Mouse (Mus musculus) olfactory bulb, adult 2 months (tissue): Measurements from ENCODE around the gene Midn. TPM values are rescaled to one million over a fixed set of nuclear protein-coding genes. Genes with fewer than 3 reads are reported as not detected.
A peak's percentile ranks its signal among the peaks of the same experiment; 100 is the strongest.

Experiments used
- H3K27ac ChIP-seq: fragments of 200-500 bp; 2 replicates; pipeline ENCODE4 v1.5.1; 2012; ENCODE audit warnings: low read depth, low read length; ENCODE audit not compliant: insufficient read depth
- H3K4me1 ChIP-seq: fragments of 200-500 bp; 2 replicates; pipeline ENCODE4 v1.6.1; 2012; ENCODE audit warnings: low read length; ENCODE audit not compliant: control insufficient read depth, insufficient read depth
- H3K4me3 ChIP-seq: fragments of 200-500 bp; 2 replicates; pipeline ENCODE4 v1.5.1; 2012; ENCODE audit warnings: mild to moderate bottlenecking, low read depth, low read length, moderate library complexity; ENCODE audit not compliant: insufficient read depth
- CTCF ChIP-seq: fragments of 200-500 bp; IDR thresholded peaks from 2 replicates; pipeline ENCODE4 v1.5.1; 2012; ENCODE audit warnings: low read depth, mild to moderate bottlenecking, low read length, moderate library complexity; ENCODE audit not compliant: insufficient read depth
- POLR2A ChIP-seq: fragments of 200-500 bp; IDR thresholded peaks from 2 replicates; pipeline ENCODE4 v1.6.1; 2012; ENCODE audit warnings: mild to moderate bottlenecking, low read depth, low read length, moderate library complexity; ENCODE audit not compliant: insufficient read depth
- WGBS: fragments of 180-500 bp; shearing (Covaris S2); methylation state at CpG from one replicate; pipeline ENCODE4 v1.1.7; 2018; 5-methylcytosine and 5-hydroxymethylcytosine counted together
- polyA plus RNA-seq: library from polyadenylated mRNA; stranded (reverse); fragments of >200 nt; gene quantifications from 2 replicates; pipeline ENCODE4 v1.2.4, GENCODE M21; 2012; ENCODE audit warnings: low replicate concordance; ENCODE audit not compliant: missing spikeins, insufficient read depth, insufficient read length

Midn gene
- polyA plus RNA-seq, 1 experiment: not detected

DNA sequence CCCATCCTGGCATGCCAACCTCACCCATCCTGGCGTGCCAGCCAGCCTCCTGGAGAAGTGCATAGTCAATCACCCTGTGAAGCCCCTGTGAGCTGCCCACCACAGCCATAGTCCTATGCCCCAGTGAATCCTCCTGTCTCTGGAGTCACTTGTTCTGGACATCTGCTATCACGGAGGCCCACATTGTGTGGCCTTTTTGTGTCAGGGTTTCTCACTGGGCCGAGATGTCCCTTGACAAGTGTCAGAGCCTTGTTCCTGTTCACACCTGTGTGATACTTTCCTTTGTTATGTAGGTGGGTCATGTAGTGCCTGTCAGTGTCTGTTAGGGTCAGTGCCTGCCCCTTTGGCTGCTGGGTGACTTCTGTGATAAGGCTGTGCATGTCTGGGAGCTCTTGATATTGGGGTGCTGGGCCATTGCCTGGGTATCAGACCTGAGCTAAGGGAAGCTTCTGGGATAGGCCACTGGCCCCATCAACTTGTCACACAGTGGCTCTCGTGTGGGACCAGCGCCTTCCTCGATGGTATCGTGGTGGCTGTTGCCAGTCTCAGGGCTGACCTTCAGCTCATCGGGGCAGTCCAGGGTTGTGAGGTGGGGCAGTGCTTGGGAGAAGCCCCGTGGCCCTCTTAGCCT, 24.0 kb upstream of the Midn start:
- H3K4me3 ChIP-seq: no peak overlapping the region
- H3K27ac ChIP-seq: no peak overlapping the region
- H3K4me1 ChIP-seq: peaks cover 9% of the 10 kb centered on the region
- TF ChIP-seq CTCF (no peak), POLR2A (no peak)
- 91% methylated on average over 9 of the region's 9 CpGs for WGBS

DNA sequence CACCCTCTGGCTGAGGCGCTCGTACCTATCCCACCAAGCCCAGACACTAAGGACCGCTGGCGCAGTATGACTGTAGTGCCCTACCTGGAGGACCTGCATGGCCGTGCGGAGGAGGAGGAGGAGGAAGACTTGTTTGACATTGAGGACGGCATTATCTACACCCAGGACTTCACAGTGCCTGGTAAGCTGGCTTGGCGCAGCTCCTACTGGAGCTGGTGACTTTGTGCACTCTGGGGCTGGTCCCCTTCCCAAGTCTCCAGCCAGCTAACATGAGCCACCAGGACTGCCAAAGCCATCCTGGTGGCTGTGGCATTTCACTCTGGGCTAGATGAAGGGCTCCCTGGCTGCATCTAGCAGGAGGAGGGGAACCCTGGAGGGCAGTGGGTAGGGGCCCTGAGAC, 20.2 kb upstream of the Midn start:
- H3K4me1 ChIP-seq: peaks cover 21% of the 10 kb centered on the region
- TF ChIP-seq CTCF (no peak), POLR2A (0 out of 2 replicates have a peak, but pooled peaks have one; percentile 17)
- H3K27ac ChIP-seq: no peak overlapping the region
- no peak overlapping the region for H3K4me3 ChIP-seq
- WGBS: 90% methylated on average over 8 of the region's 8 CpGs

GRCm38 (mm10) chr10:80129846-80130245, 18.2 kb upstream of the Midn start:
- WGBS: 85% methylated on average over 9 of the region's 9 CpGs
- TF ChIP-seq POLR2A (0 out of 2 replicates have a peak, but pooled peaks have one; percentile 15), CTCF (no peak)
- Histone ChIP-seq H3K4me3 (no peak overlapping the region), H3K4me1 (peaks cover 31% of the 10 kb centered on the region), H3K27ac (no peak overlapping the region)

DNA sequence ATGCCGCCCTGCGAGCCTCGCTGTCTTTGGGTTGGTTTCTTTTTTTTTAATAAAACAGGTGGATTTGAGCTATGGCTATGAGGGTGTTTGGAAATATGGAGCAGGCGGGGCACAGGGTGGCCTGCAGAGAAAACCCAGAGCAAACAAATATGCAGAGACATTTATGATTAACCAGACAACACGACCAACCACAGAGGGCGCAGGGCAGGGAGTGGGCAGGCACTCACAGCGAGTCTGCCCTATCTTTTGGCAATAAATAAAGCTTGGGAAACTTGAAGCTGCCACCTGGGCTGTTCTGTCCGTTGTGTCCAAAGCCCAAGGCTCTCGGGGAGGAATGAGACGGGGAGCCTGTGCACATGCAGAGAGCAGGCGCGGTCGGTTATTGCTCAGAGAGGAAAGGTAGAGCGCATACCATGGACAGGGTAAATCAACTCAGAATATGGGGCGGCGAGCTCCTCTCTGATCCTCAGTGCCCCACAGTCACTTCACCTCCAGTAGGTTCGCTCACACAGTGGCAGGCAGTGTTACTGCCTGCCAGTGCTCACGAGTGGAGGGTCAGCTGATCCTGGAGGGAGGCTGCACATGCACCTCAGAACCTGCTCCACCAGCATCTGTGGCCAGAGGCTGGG, 17.6 kb upstream of the Midn start:
- no peak for TF ChIP-seq CTCF
- no peak for TF ChIP-seq POLR2A
- H3K4me3 ChIP-seq: no peak overlapping the region
- 78% methylated on average over 18 of the region's 18 CpGs for WGBS
- H3K4me1 ChIP-seq: peaks cover 31% of the 10 kb centered on the region
- no peak overlapping the region for H3K27ac ChIP-seq

- H3K4me1 ChIP-seq: peaks cover 31% of the 10 kb centered on the region
- no peak overlapping the region for H3K4me3 ChIP-seq
- 32% methylated on average over 55 of the region's 55 CpGs for WGBS
- no peak overlapping the region for H3K27ac ChIP-seq
- TF ChIP-seq POLR2A: no peak
- TF ChIP-seq CTCF: no peak
Measured at GRCm38 (mm10) chr10:80131316-80131951, 16.6 kb upstream of the Midn start.

- no peak overlapping the region for H3K27ac ChIP-seq
Measured at GRCm38 (mm10) chr10:80131952-80132350, 16.1 kb upstream of the Midn start.

DNA sequence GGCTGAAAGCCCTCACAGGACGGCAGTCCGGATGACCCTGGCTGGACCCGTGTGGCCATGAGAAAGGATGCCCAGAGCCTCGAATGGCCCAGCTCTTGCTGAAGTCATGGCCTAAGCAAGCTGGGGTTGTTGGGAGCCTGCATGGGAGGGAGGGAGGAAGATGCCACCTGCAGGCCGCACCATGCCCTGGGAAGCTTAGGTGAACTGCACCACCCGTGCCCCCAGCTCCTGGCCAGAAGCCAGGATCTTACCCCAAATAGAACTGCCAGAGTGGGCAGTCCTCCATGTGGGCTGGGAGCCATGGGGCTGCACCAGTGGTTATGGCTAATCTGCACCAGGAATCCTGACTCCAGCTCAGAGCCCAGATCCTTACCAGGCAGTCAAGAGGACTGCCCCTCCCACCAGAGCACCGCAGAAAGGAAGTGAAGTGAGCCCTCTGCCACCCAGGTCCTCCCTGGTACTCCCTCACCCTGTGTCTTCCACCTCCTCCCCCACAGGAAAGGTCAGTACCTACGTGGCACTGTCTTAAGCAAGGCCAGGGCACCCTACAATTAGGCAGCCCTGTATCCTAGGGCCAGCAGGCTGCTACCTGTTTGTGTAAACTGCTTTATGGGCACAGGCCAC, 14.7 kb upstream of the Midn start:
- TF ChIP-seq CTCF (no peak), POLR2A (no peak)
- Histone ChIP-seq H3K4me1 (peaks cover 43% of the 10 kb centered on the region), H3K27ac (peak overlapping the region; percentile 17; the same call in 1 of the 2 replicates), H3K4me3 (no peak overlapping the region)
- 27% methylated on average over 8 of the region's 8 CpGs for WGBS

More at GRCm38 (mm10) chr10:80131952-80132350, 16.1 kb upstream of the Midn start:
- TF ChIP-seq CTCF (no peak), POLR2A (0 out of 2 replicates have a peak, but pooled peaks have one; percentile 3)
- peaks cover 36% of the 10 kb centered on the region for H3K4me1 ChIP-seq
- H3K4me3 ChIP-seq: no peak overlapping the region
- 57% methylated on average over 27 of the region's 27 CpGs for WGBS

DNA sequence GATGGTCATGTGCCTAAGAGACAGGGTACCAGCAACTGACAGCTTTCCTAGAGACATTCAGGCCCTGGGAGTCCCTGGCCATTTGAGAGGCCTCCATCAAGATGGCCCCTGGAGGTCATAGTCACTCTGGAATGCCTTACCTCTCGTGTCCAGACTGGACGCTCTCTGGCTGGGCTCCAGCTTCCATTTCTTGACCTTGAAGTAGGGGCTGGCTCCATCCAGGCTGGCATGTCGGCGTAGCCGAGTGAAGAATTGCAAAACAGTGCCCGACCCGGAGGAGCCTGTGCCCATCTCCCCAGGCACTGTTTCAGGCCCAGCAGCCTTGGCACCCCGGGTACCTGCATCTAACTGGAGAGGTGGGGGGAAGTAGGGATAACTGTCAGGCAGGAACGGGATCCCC, 13.7 kb upstream of the Midn start:
- peaks cover 50% of the 10 kb centered on the region for H3K4me1 ChIP-seq
- H3K4me3 ChIP-seq: no peak overlapping the region
- TF ChIP-seq POLR2A: no peak
- no peak for TF ChIP-seq CTCF
- 85% methylated on average over 9 of the region's 9 CpGs for WGBS
- no peak overlapping the region for H3K27ac ChIP-seq
